Mouse (Mus musculus) heart, embryonic 11.5 days (tissue): ENCODE data around the gene Ankrd34a. TPM values are rescaled to one million over a fixed set of nuclear protein-coding genes. Genes with fewer than 3 reads are reported as not detected.

Source experiments
- ATAC-seq: fragments of 200-750 bp; cut with Nextera tagmentation; replicated peaks from 2 replicates; pipeline ENCODE4 v1.8.0; 2017; ENCODE audit warnings: moderate library complexity; ENCODE audit not compliant: insufficient number of reproducible peaks, low FRiP score, low TSS enrichment
- H3K27ac ChIP-seq: fragments of 300-500 bp; sonication (generic); 2 replicates; pipeline ENCODE4 v1.5.1; 2014; ENCODE audit warnings: mild to moderate bottlenecking, low read depth, low read length
- H3K27me3 ChIP-seq: fragments of 300-500 bp; sonication (generic); 2 replicates; pipeline ENCODE4 v1.6.1; 2014; ENCODE audit warnings: mild to moderate bottlenecking, low read length, mixed read lengths; ENCODE audit not compliant: control insufficient read depth, insufficient read depth
- H3K36me3 ChIP-seq: fragments of 300-500 bp; sonication (generic); 2 replicates; pipeline ENCODE4 v1.6.1; 2014; ENCODE audit warnings: mild to moderate bottlenecking, low read length, moderate library complexity, mixed read lengths; ENCODE audit not compliant: control insufficient read depth, insufficient read depth
- H3K4me1 ChIP-seq: fragments of 300-500 bp; sonication (generic); 2 replicates; pipeline ENCODE4 v1.6.1; 2014; ENCODE audit warnings: low read length; ENCODE audit not compliant: control insufficient read depth, insufficient read depth
- H3K4me2 ChIP-seq: fragments of 300-500 bp; sonication (generic); 2 replicates; pipeline ENCODE4 v1.6.1; 2014; ENCODE audit warnings: mild to moderate bottlenecking, moderate library complexity
- H3K4me3 ChIP-seq: fragments of 300-500 bp; sonication (generic); 2 replicates; pipeline ENCODE4 v1.5.1; 2014; ENCODE audit warnings: low read depth, low read length
- H3K9ac ChIP-seq: fragments of 300-500 bp; sonication (generic); 2 replicates; pipeline ENCODE4 v1.6.1; 2014; ENCODE audit warnings: mild to moderate bottlenecking, low read depth, low read length, moderate library complexity
- H3K9me3 ChIP-seq: fragments of 300-500 bp; sonication (generic); replicated peaks from 2 replicates; pipeline ENCODE4 v1.6.1; 2016; ENCODE audit warnings: low read length; ENCODE audit not compliant: control insufficient read depth
- WGBS: fragments of 180-500 bp; shearing (Covaris S2); extraction: QIAGEN DNeasy Blood & Tissue Kit; methylation state at CpG from one replicate; pipeline ENCODE4 v1.1.7; 2014; ENCODE audit not compliant: insufficient replicate concordance; 5-methylcytosine and 5-hydroxymethylcytosine counted together
- polyA plus RNA-seq: library from polyadenylated mRNA; unstranded; fragments of >200 nt; fragmentation: Nextera tagmentation; extraction: Ambion mirVana; gene quantifications from 2 replicates; pipeline ENCODE4 v1.2.1, GENCODE M21; 2014

Ankrd34a gene
- polyA plus RNA-seq, 1 experiment from 2014 or later = 9.0 TPM

GRCm38 (mm10) chr3:96632058-96632457 lies 35.6 kb downstream of the Ankrd34a start:
- Histone ChIP-seq H3K4me1 (peaks cover 15% of the 10 kb centered on the region), H3K4me3 (no peak overlapping the region), H3K36me3 (0 out of 2 replicates have a peak, but pooled peaks cover 3% of the 10 kb centered on the region), H3K4me2 (no peak overlapping the region), H3K9ac (no peak overlapping the region), H3K27ac (no peak overlapping the region), H3K27me3 (no peaks in the 10 kb centered on the region), H3K9me3 (no peaks in the 10 kb centered on the region)
- ATAC-seq = no peak

GRCm38 (mm10) chr3:96634015-96634414 lies 37.6 kb downstream of the Ankrd34a start:
- peaks cover 3% of the 10 kb centered on the region; the same call in 1 of the 2 replicates for H3K36me3 ChIP-seq

GRCm38 (mm10) chr3:96634928-96635879 lies 38.8 kb downstream of the Ankrd34a start, which contains the start of the genes Pex11b and Gm42957:
Gene Pex11b (plus strand): TSS chr3:96635376.
Gene Gm42957 (plus strand): TSS chr3:96635474.
- peak; percentile 85 for ATAC-seq
- H3K27ac ChIP-seq = peak within 1 kb of the TSS; percentile 79
- peaks cover 15% of the 10 kb centered on the region for H3K4me1 ChIP-seq
- H3K27me3 ChIP-seq = no peaks in the 10 kb centered on the region
- no peaks in the 10 kb centered on the region for H3K9me3 ChIP-seq
- H3K9ac ChIP-seq = peak within 1 kb of the TSS; percentile 95
- H3K36me3 ChIP-seq = peaks cover 3% of the 10 kb centered on the region; the same call in 1 of the 2 replicates
- H3K4me3 ChIP-seq = peak within 1 kb of the TSS; percentile 92
- peak within 1 kb of the TSS; percentile 95 for H3K4me2 ChIP-seq
- 2% methylated on average over 60 of the region's 60 CpGs for WGBS

More at GRCm38 (mm10) chr3:96634015-96634414, 37.6 kb downstream of the Ankrd34a start:
- Histone ChIP-seq H3K4me3 (no peak overlapping the region), H3K9me3 (no peaks in the 10 kb centered on the region), H3K27me3 (no peaks in the 10 kb centered on the region), H3K9ac (no peak overlapping the region), H3K27ac (no peak overlapping the region), H3K4me2 (no peak overlapping the region), H3K4me1 (peaks cover 15% of the 10 kb centered on the region)
- 55% methylated on average over 1 of the region's 1 CpGs for WGBS
- no peak for ATAC-seq

- H3K36me3 ChIP-seq = peaks cover 5% of the 10 kb centered on the region; the same call in 1 of the 2 replicates
- 11% methylated on average over 15 of the region's 15 CpGs for WGBS
Measured at GRCm38 (mm10) chr3:96635906-96636305, 39.5 kb downstream of the Ankrd34a start.

GRCm38 (mm10) chr3:96636448-96636847 lies 40.0 kb downstream of the Ankrd34a start:
- no peak for ATAC-seq
- peaks cover 5% of the 10 kb centered on the region for H3K36me3 ChIP-seq
- H3K27ac ChIP-seq = no peak overlapping the region

More at GRCm38 (mm10) chr3:96635906-96636305, 39.5 kb downstream of the Ankrd34a start:
- peak overlapping the region; percentile 95 for H3K4me2 ChIP-seq
- H3K4me3 ChIP-seq = peak overlapping the region; percentile 92
- peak overlapping the region; percentile 95 for H3K9ac ChIP-seq
- H3K4me1 ChIP-seq = peaks cover 13% of the 10 kb centered on the region
- H3K27ac ChIP-seq = peak overlapping the region; percentile 79
- ATAC-seq = no peak; the same call in 1 of the 2 replicates
- no peaks in the 10 kb centered on the region for H3K9me3 ChIP-seq
- no peaks in the 10 kb centered on the region for H3K27me3 ChIP-seq

GRCm38 (mm10) chr3:96639219-96639618 lies 42.8 kb downstream of the Ankrd34a start:
- peaks cover 12% of the 10 kb centered on the region for H3K4me1 ChIP-seq
- ATAC-seq = no peak
- no peak overlapping the region for H3K4me3 ChIP-seq
- H3K27me3 ChIP-seq = no peaks in the 10 kb centered on the region
- no peaks in the 10 kb centered on the region for H3K9me3 ChIP-seq
- no peak overlapping the region for H3K27ac ChIP-seq
- no peak overlapping the region for H3K9ac ChIP-seq
- H3K4me2 ChIP-seq = no peak overlapping the region
- peaks cover 9% of the 10 kb centered on the region for H3K36me3 ChIP-seq
- 89% methylated on average over 1 of the region's 1 CpGs for WGBS

More at GRCm38 (mm10) chr3:96636448-96636847, 40.0 kb downstream of the Ankrd34a start:
- H3K4me1 ChIP-seq = peaks cover 12% of the 10 kb centered on the region
- peak overlapping the region; percentile 95 for H3K9ac ChIP-seq
- WGBS = 60% methylated on average over 11 of the region's 11 CpGs
- no peaks in the 10 kb centered on the region for H3K9me3 ChIP-seq
- H3K4me3 ChIP-seq = peak overlapping the region; percentile 92
- no peaks in the 10 kb centered on the region for H3K27me3 ChIP-seq
- peak overlapping the region; percentile 95 for H3K4me2 ChIP-seq

- peaks cover 3% of the 10 kb centered on the region; the same call in 1 of the 2 replicates for H3K4me1 ChIP-seq
- peak within 1 kb of the TSS; percentile 38 for H3K4me2 ChIP-seq
- H3K27me3 ChIP-seq = no peaks in the 10 kb centered on the region
- H3K36me3 ChIP-seq = peaks cover 9% of the 10 kb centered on the region
- no peak within 1 kb of the TSS for H3K4me3 ChIP-seq
- no peaks in the 10 kb centered on the region for H3K9me3 ChIP-seq
- 57% methylated on average over 7 of the region's 7 CpGs for WGBS
- no peak within 1 kb of the TSS for H3K27ac ChIP-seq
- ATAC-seq = 0 out of 2 replicates have a peak, but pooled peaks have one; percentile 18
- H3K9ac ChIP-seq = no peak within 1 kb of the TSS
Measured at GRCm38 (mm10) chr3:96645018-96645649, 48.7 kb downstream of the Ankrd34a start, which contains the start of gene Itga10. Gene Itga10 (plus strand): TSS chr3:96645584.

- no peak for ATAC-seq
- Histone ChIP-seq H3K9me3 (no peaks in the 10 kb centered on the region), H3K4me3 (no peak overlapping the region), H3K36me3 (peaks cover 6% of the 10 kb centered on the region), H3K9ac (no peak overlapping the region), H3K27me3 (no peaks in the 10 kb centered on the region), H3K4me2 (no peak overlapping the region), H3K4me1 (peaks cover 6% of the 10 kb centered on the region; the same call in 1 of the 2 replicates), H3K27ac (no peak overlapping the region)
- 78% methylated on average over 3 of the region's 3 CpGs for WGBS
Measured at GRCm38 (mm10) chr3:96647365-96647764, 50.9 kb downstream of the Ankrd34a start.
